Mouse (Mus musculus) telencephalon, adult 2 months (tissue): ENCODE measurements around the gene Gm12886.

Experiments
- DNase-seq: peaks from one replicate; pipeline ENCODE4 v3.0.0-alpha.2; 2011; ENCODE audit warnings: low read depth, low spot score

Gene Gm12886

DNA sequence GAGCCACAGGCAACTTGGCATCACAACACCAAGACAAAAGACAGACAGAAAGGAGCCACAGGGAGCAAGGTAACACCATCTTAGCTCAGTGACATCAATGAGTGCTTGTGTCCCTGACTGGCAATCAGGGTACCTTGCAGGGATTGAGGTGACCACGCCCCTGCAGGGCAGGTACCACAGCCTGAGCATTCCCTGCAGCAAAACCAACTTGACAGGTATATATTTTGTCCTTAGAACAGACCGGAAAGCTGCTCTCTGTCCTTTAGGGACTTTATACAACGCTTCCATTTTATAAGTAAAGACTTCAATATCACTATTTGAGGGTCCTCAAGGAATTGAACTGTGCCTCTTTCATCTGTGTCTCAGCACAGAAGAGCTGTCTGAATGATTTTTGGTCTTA lies at the start of gene Gm12886:
Gm12886 (minus strand) TSS at position 101 of the 400 bp plus-strand sequence.
- DNase-seq = no peak
